Mouse (Mus musculus): ENCODE data around the gene Spg21.
A peak's percentile ranks its signal among the peaks of the same experiment; 100 is the strongest.

Gene Spg21

DNA sequence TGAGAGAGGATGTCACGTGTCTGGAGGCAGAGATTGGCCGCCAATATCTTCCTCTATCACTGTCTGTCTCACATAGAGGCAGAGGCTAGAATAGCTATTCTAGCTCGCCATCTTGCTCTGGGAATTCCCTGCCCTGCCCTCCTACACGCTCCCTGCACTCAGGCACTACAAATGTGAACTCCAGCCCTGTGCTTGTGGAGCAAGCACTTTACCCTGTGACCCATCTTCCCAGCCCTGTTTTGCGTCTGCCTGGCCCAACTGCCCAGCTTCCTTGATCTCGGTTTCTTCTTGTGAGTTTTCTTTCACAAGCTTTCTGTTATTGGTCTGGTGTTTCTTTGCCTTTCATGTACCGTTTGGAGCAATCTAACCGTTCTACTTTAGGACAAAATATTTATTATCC, 18.4 kb downstream of the Spg21 start:
- DNase-seq (ENCODE audit: low spot score) = no peak

DNA sequence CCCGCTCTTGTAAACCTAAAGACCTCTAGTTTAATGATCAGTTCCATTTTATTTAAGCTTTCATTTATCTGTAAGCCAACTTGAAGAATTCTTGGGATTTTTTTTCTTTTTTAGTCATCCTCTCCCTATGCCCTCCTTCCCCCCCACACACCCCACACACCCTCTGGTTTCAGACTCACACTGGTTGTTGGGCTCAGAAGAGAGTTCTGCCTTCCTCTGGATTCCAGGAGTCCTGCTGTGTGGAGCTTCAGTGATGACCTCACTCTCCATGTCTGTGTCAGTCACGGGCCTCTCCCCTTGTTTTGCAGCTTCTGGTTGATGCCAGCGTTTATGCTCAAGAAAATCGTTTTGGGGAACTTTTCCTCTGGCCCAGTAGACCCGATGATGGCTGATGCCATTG, 19.3 kb downstream of the Spg21 start:
- DNase-seq (ENCODE audit: low spot score) = no peak

DNA sequence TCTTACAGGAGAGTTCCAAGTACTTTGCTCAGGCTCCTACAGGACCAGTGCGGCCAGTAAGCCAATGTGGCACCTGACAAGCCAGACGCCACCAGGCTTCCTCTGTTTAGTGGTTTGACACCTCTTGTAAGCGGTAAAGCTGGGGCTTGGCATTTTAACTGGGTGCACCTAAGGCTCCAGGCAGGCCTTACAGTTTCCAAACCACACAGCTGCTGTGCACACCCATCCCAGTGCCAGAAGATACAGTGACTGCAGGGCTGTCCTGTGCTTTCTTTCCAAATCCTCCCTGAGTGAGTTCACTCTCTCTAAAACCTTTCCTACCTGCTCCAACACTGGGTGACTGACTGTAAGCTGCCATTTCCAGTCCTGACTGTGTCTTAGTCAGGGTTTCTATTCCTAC, 30.7 kb downstream of the Spg21 start:
- DNase-seq (ENCODE audit: low spot score) = no peak

DNA sequence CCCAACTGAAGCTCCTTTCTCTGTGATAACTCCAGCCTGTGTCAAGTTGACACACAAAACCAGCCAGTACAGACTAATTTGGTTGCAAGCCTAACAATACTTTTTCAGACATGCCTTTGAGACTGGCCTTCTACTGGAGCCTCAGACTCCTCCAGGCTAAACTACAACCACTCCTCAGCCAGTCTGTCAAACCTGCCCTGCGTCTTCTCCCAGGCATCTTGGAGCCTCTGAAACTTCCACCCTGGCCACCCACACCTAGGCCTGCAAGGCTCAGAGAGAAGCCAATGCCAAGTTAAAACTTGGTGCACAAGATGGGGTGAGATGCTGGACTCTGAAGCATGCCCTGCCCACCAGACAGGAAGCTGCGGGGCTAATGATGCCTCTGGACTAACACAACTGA, 31.6 kb downstream of the Spg21 start:
- DNase-seq (ENCODE audit: low spot score) = no peak

DNA sequence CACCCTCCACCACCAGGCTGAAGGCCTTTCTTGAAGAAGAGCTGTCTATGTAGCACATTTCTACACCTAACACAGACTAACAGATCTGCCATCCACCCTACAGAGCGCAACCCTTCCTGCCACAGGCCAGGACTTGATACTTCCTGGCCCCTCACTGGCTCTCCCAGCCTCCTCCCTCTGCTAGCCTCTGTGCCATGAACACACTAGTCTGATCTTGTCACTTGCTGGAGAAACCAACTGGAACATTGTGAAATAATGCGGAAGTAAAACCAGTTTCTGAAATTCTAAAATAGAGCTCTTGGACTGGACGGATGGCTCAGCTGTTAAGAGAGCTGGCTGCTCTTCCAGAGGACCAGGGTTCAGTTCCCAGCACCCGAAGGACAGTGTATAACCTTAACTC, 32.1 kb downstream of the Spg21 start:
- DNase-seq (ENCODE audit: low spot score) = no peak

DNA sequence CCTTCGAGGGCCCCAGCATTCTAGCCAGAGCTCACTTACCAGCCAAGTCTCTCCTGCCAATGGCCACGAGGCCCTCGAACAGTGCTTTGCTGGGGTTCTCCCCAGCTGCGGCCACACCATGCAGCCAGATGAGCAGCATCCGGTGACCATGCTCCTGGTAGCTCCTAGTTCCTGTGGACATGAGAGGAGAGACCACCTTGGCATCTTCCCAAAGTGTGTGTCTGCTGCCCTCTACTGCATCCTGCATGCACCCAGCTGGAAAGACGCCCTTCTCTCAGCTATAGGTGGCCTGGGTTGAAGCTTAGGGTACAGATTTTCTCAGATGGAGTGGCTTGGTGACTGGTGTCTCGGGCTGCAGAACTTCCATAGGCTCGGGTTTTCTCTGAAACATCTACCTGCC, 41.4 kb downstream of the Spg21 start:
- no peak for DNase-seq (ENCODE audit: low spot score)

DNA sequence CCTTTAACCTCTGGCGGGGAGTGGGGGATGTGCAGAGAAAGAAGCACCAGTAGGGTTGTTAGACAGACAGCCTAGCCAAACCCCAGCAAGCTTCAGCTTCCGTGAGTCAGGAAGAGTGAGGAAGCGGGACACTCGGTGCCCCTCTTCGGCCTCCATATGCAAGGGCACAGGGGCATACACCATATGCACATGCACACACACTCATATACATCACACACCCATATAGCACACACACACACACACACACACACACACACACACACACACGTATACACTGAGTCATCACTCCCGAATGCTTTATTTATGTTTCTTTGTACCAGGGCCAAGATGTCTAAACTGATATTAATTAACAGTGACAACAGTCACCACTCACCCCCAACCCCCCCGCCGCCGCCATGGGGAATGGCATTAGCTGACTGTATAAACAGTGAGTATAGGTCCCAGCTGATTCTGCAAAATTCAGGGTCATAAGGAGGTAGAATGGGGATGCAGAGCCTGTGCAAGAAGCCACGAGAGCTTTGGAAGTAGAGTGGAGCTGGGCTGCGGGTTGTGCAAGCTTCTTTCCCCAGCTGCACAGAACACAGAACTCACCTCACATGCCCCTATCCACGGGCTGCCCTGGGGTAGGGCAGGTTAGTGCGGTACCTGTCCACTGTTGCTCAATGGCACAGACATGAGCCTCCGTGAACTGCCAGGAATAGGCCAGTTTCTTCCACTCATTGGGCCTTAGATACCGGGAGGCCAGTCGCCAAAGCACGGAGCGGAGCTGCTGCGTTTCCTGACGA, 42.2 kb downstream of the Spg21 start:
- DNase-seq (ENCODE audit: low spot score) = no peak

DNA sequence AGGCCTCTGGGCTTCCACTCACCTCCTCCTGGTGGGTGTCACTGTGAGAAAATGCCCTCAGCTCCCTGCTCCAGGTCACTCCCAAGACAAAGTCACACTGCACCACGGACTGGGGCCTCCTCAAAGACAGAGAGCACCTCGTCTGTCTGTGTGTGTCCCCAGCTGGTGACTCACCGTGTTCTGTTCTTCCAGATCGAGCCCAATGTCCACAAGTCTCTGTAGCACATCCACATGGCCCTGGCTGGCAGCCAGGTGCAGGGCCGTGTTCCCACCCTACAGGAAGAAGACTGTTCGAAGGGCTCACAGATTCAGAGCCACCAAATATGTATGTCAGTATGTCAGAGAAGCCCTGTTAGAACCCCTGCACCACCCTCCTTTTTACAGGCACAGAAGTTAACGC, 47.7 kb downstream of the Spg21 start:
- DNase-seq (ENCODE audit: low spot score) = no peak

DNA sequence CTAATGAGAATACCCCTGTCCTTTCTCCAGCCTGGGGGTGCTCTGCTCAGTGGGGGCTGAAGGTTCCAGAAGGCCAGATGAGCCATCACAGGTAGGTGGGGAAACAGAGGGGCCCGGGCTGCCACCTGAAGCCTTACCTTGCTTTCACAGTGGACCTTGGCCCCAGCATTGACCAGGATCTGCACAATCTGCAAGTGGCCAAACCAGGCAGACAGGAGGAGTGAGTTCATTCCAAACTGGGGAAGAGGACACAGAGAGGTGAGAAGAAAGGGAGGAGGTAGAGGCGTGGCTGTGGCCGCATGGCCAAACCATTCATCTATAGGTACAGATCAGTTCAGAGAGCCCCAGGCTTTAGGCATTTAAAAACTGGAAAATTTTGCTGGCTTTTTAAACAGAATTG, 51.8 kb downstream of the Spg21 start:
- no peak for DNase-seq (ENCODE audit: low spot score)

DNA sequence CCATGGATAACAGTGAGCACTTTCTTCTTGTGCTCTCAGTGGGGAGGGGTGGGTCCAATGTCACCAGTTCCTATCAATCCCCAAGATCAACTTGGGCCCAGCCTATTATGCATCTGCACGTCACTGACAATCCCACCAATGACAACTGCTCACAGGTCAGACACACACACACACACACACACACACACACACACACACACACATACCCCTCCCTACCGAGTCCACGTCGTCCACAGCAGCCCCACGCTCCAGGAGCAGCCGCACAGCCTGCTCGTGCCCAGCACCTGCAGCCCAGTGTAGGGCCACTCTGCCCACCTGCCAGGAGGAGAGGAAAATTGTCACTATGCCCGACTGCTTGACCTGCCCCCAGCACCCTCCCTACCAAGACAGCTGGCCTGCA, 53.7 kb downstream of the Spg21 start:
- no peak for DNase-seq (ENCODE audit: low spot score)

DNA sequence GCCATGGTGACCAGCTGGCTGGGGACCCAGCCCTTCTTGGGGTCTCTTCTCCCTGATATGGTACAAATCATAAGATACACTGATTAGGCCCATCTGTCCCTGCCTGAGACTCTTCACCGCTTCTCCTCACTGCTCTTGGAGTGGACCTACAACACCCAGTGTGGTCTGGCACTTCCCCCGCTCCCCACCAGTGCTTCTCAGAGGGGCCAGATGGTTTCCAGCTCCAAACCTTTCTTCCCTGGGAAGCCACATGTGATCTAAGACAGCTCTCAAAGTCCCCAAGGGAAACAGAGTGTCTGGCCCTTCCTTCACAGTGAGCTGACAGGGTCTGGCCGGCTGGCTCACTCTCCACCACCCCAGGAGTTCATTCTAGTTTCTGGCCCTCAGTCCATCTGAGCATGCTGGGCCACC, 54.1 kb downstream of the Spg21 start:
- no peak for DNase-seq (ENCODE audit: low spot score)

DNA sequence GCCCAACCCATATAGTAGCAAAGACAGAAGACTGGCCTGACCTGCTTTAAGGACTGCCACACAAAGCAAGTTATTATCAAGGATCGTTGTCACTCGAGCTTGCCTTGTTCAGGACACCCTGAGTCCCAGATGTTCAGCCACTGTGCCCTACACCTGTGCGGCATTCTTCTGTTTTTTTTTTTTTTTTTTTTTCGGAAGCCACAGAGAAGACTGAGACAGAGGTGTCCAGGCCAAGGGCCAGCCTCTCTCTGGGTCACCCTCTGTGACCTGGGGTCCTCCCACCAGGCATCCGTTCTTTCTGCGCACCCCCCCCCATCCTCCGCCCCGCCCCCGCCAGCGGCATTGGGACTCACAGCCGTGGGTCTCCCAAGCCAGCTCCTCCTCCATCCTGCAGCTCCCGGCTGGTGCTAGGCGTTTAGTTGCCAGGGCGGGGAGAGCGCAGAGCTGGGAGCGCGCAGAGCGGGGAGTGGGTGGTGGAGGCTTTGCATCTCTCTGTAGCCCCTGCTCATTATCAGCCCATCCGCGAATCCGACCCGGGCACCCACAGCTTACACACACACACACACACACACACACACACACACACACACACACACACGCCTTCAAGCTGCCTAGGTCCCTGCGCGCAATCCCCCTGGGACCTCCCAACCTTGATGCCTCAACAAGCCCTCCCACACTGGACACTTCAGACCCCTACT, 59.2 kb downstream of the Spg21 start, which contains the start of gene Ankdd1a:
TSS of gene Ankdd1a (minus strand) at position 387 of the 698 bp plus-strand sequence.
- DNase-seq (ENCODE audit: low spot score) = no peak

DNA sequence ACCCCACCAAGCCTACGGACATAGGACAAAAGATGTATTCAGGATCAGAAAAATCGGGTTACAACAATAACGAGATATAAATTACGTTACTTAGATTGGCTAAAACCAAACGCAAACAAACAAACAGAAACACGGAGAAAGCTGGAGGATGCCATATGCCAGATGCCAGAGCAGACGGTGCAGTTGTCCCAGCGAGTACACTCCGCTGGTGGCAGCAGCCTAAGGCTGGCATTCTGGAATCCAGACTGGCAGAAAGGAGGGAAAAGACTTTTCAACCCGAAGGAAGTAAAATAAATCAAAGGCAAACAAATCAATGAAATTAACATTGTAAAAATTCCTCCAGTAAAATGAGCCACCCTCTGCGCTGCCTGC, 59.7 kb downstream of the Spg21 start:
- no peak for DNase-seq (ENCODE audit: low spot score)

DNA sequence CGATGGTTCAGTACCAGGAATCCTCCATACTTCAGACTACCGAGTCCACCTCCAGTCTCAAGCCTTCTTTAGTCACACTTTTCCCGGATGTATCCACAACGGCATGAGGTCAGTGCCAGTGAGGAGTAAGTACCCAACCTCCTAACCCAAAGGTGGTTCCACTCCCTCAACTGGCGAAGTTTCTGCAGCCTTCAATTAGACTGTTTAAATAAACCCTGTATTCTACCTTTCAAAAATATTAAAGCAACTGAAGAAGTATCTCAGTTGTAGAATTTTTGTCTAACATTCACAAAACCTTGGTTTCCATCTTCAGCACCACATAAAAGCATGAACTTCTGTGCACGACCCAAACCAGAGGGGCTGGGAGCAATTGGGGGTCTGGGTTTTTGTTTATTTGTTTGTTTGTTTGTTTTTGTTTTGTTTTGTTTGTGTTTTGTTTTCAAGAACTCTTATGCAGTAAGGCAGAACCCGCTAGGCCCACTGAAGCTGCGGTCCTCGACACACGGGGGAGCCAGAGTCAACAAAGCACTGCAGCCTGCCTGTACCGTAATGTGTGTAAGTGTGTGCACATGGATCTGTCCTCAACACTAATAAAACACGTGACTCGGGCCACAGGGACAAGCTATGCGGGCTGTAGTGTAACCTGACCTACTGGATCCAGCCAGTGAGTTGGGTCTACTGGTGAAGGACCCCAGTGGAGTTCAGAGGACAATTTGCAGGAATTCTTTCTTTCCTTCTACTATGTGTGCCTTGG, 63.0 kb downstream of the Spg21 start:
- peak; percentile 41 for DNase-seq (ENCODE audit: low spot score)

DNA sequence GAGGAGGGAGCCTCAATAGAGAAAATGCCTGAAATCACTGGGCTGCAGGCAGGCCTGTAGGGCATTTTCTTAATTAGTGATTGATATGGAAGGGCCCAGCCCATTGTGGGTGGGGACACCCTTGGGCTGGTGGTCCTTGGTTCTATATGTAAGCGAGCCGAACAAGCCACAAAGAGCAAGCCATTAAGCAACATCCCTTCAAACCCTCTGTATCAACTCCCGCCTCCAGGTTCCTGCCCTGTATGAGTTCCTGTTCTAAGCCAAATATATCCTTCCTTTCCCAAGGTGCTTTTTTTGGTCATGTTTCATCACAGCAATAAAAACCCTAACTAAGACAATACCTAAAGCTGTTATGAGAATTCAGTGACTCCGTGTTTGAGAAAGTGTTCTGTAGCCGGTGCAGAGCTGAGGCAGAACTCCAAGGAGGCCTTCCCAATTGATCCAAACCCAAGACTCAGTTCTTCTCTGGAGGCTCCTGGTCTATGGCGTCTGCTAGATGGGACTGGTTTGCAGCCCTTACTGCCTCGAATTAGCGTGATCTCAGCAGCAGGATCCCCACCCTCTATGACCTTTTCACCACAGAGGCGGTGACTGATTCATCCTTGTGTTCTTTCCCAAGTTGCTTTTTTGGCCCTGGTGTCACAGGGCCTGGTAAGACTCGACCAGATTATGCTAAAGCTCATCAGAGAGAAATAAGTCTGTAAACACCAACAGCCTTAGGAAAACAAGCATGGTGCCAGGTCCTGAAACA, 64.9 kb downstream of the Spg21 start:
- DNase-seq (ENCODE audit: low spot score) = no peak

DNA sequence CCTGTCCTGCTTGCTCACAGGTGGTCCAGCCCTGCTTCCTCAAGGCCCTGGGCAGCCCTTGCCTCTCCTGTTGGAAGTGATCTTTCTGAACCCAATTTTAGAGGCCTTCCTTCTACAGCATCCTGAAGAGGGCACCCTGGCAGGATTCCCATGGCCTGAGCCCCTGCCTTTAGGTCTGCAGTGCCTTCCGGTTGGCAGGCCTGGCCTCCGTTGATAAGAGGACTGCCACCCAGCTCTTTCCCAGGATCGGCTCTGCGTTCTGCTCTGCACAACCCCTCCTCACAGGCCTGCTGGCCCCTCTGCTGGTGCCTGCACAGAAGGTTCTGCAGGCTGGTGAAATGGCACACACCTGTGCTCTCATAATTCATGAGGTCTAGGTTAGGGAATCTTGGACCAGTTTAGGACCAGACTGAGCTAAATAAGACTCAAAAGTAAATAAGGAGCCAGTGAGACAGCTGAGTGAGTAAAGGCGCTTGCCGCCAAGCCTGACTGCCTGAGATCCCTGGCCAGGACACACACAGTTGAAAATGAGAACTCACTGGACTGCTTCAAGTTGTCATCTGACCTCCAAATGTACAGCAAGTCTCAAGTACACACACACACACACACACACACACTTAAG, 67.8 kb downstream of the Spg21 start:
- no peak for DNase-seq (ENCODE audit: low spot score)

DNA sequence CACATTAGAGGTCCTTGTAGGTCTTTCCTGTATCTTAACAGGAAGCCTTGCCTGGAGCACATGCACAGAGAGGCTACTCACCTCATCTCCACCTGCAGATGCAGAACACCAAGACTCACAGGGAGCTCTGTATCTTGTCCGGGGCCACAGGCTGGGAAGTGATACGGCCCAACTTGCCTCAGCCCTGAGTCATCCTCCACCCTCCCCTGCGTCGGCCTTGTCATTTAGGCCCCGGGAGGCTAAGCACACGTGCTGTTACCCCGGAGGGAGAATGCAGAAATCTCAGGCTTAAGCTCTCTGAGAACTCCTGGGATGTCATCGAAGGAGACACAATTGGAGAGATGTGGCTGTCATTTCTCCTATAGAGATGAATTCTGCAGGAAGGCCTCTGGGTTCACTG, 68.9 kb downstream of the Spg21 start:
- DNase-seq (ENCODE audit: low spot score) = no peak

DNA sequence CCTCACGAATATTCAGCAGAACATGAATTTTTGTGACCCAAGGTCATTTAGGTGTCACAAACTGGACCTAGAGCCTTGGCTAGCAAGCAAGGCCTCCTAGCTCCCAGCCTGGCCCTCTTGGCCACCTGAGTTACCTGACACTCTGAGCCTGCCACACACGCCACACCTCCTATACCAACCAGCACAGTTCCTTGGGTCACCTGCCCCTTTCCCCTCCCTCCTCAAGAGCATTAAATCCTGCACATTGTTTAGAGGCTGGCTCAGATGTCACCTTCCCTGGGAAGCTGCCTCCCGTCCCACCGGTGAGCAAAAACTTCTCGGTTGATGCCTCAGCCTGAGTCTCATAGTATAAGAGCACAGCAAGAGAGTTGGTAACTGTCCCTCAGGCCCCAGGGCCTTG, 70.5 kb downstream of the Spg21 start:
- no peak for DNase-seq (ENCODE audit: low spot score)

DNA sequence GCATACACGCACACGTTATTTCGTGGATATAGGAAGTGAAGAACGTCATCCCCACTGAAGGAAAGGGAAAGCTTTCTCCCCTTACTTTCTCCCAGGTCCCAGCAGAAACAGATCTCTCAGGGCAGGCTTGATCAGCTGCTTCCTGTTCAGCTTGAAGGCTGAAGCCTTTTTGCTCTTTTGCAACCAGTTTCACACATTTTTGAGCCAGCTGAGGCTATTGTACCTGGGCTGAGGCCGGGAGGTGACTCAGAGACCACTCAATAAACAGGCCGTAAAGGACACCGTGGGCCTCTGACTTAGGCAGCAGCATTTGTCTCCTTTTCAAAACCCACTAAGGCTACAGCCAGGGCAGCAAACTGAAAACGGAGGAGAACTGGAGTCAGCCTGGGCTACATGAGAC, 72.2 kb downstream of the Spg21 start:
- no peak for DNase-seq (ENCODE audit: low spot score)

DNA sequence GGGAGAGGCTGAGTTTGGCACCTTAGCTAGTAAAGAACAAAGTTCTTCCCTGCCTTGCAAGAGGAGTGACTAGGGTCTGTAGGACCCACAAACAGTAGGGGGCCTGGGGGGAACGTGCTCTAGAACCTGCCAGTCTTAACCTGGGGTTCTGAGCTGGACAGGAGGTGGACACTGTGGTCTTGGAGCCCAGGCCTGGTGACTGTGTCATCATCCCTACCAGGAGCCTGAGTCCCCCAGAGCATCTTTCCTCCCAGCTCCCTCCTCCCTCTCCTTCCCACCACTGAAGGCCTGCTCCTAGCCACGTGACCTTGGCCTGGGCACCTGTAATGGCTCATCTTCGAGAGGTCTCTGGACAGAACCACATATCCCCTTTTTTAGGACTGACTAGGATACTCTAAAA, 73.4 kb downstream of the Spg21 start:
- no peak for DNase-seq (ENCODE audit: low spot score)

DNA sequence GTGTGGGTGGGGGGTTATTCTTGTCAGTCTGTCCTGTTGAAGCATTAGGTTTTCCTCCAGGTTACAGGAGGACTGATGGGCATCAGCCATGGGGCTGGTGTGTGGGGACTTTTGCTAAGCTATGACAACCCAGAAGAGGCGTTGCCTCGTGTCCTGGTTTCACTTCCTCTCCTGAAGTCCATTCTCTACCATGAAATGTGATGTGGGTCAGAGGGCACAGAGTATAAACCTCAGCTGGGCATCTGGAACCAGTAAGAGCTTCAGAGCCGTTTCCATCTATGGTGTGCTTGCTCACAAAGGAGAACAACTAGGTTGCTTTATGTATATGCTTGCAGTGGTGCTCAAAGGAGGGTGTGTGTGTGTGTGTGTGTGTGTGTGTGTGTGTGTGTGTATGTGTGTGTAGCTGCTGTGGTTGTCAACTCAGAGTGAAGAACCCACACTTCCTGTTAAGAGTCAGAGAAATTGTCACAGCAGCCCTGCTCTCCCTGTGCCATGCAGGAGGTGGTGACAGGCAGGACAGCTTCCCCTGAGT, 74.5 kb downstream of the Spg21 start:
- no peak for DNase-seq (ENCODE audit: low spot score)
